9 mouse cellular contexts compared by ENCODE assay signal in the genomic region with DNA sequence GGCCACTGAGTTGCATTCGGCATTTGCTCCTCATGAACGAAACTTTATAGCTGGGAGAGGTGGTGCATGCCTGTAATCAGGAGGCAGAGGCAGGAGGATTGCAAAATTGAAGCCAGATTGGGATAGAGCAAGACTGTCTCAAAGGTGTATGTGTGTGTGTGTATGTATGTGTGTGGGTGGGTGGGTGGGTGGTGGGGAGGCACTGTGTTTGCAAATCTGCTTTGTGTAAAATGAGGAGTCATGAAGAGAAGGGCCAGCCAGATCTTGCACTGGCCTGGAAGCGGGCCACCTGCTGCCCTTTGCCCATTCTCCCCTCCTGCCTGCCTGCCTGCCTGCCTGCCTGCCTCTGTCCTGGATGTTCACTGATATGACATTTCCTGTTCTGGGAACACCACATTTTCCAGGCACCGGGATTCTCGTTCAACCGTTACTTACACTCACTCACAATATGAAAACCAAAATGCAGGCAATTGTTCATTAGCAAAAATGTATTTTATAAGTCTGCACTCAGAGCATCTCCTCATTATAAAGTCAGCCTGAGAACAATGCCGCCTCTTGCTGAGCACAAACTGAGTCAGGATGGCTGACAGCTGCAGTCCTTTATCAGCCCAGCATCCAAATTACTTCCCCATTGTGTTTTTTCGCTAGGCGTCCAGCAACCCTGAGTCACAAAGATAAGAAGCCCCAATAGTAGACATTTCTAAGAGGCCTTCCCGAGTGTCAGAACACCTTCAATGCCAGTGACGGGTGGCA. TPM values are rescaled to one million over a fixed set of nuclear protein-coding genes. Genes with fewer than 3 reads are reported as not detected.
DNase-seq lines count a peak whose midpoint lies in the region; ATAC-seq and TF ChIP-seq lines count a peak whose summit lies in the region.
"Had no signal": no experiment of that assay in that cellular context is flagged by ENCODE, and none has a peak within 500 bp of the region (broad histone marks: within the 10 kb centered on the region; RNA-seq: fewer than 3 reads in every experiment).

No protein-coding gene starts in this region.

- H3K9ac ChIP-seq in hindbrain, embryonic 15.5 days = no peak overlapping the region; the same call in 1 of the 2 replicates
- peak overlapping the region; percentile 34 for H3K9ac ChIP-seq in midbrain, embryonic 14.5 days (replicated peaks; ENCODE audit: low read length)
- H3K9ac ChIP-seq: limb, embryonic 15.5 days had no signal

- H3K9me3 ChIP-seq in hindbrain, embryonic 15.5 days = no peaks in the 10 kb centered on the region
- H3K9me3 ChIP-seq in midbrain, embryonic 14.5 days (ENCODE audit: control insufficient read depth, low read length) = no peaks in the 10 kb centered on the region
- H3K9me3 ChIP-seq: limb, embryonic 15.5 days had no signal

- H3K4me1 ChIP-seq in hindbrain, embryonic 15.5 days (replicated peaks) = peaks cover 13% of the 10 kb centered on the region
- peaks cover 12% of the 10 kb centered on the region for H3K4me1 ChIP-seq in midbrain, embryonic 14.5 days (ENCODE audit: control insufficient read depth, insufficient read depth, low read length)
- no peaks in the 10 kb centered on the region; the same call in 1 of the 2 replicates for H3K4me1 ChIP-seq in lung, adult 2 months (ENCODE audit: control insufficient read depth, insufficient read depth, low read length)
- H3K4me1 ChIP-seq: limb, embryonic 15.5 days had no signal

- WGBS in hindbrain, embryonic 15.5 days = 23% methylated on average over 11 of the region's 11 CpGs
- whole genome bisulfite sequencing in midbrain, embryonic 14.5 days = 21% methylated on average over 11 of the region's 11 CpGs
- WGBS in lung, adult 2 months = 29% methylated on average over 11 of the region's 11 CpGs

- H3K27ac ChIP-seq in hindbrain, embryonic 15.5 days (replicated peaks) = peak overlapping the region; percentile 4; the same call in 1 of the 2 replicates
- H3K27ac ChIP-seq in midbrain, embryonic 14.5 days (replicated peaks; ENCODE audit: low read depth, low read length) = peak overlapping the region; percentile 77
- H3K27ac ChIP-seq: limb, embryonic 15.5 days had no signal

- ATAC-seq in hindbrain, embryonic 15.5 days (ENCODE audit: low FRiP score, low read depth) = no peak
- ATAC-seq in midbrain, embryonic 14.5 days (ENCODE audit: low FRiP score, low TSS enrichment) = no peak
- no peak for ATAC-seq in erythroid progenitor cell, adult 5-6 weeks (replicated peaks; ENCODE audit: low FRiP score, poor library complexity, severe bottlenecking)

- H3K4me2 ChIP-seq in hindbrain, embryonic 15.5 days = no peak overlapping the region
- peak overlapping the region; percentile 28 for H3K4me2 ChIP-seq in midbrain, embryonic 14.5 days (ENCODE audit: low read length)
- H3K4me2 ChIP-seq: limb, embryonic 15.5 days had no signal

- H3K4me3 ChIP-seq in hindbrain, embryonic 15.5 days = no peak overlapping the region
- no peak overlapping the region for H3K4me3 ChIP-seq in midbrain, embryonic 14.5 days (replicated peaks; ENCODE audit: low read depth, low read length)
- H3K4me3 ChIP-seq in lung, adult 2 months (replicated peaks; ENCODE audit: extremely low read depth, low read depth, low read length) = no peak overlapping the region
- H3K4me3 ChIP-seq: limb, embryonic 15.5 days had no signal

- H3K27me3 ChIP-seq in hindbrain, embryonic 15.5 days = no peaks in the 10 kb centered on the region
- H3K27me3 ChIP-seq in midbrain, embryonic 14.5 days (ENCODE audit: control insufficient read depth, insufficient read depth, low read length) = no peaks in the 10 kb centered on the region

- no peak for TF ChIP-seq POLR2A in lung, adult 2 months (IDR thresholded peaks at IDR 0.05; ENCODE audit: borderline replicate concordance, extremely low read depth, low read depth, low read length)

- no peaks in the 10 kb centered on the region for H3K36me3 ChIP-seq in hindbrain, embryonic 15.5 days
- H3K36me3 ChIP-seq in midbrain, embryonic 14.5 days (ENCODE audit: control insufficient read depth, insufficient read depth, low read length) = no peaks in the 10 kb centered on the region
- H3K36me3 ChIP-seq: limb, embryonic 15.5 days had no signal

- peak; percentile 88 for DNase-seq in MEL-GATA-1-ER (ENCODE audit: extremely low read depth, low read depth)
- peak; percentile 29 for DNase-seq in c-Kit-positive CD71-negative TER-119-negative erythroid progenitor cells, embryonic 14.5 days (ENCODE audit: low read depth)
- DNase-seq in midbrain, embryonic 14.5 days = peak; percentile 57
- DNase-seq in gastrocnemius, postnatal 10 days = no peak
- DNase-seq in lung, adult 2 months = no peak
- DNase-seq: kidney, postnatal 36 days had no signal

- TF ChIP-seq CTCF in lung, adult 2 months (IDR thresholded peaks at IDR 0.05; ENCODE audit: insufficient read depth, low read length) = no peak

RNA-seq across cellular contexts. Expression of a gene that starts 26.1 kb away (rescaled TPM):
- 154 and 160 TPM in 2 replicates for polyA plus RNA-seq in hindbrain, embryonic 15.5 days (2015; fragmentation: Nextera tagmentation; extraction: Ambion mirVana)
- polyA plus RNA-seq in midbrain, embryonic 14.5 days (2014; fragmentation: Nextera tagmentation; extraction: Ambion mirVana) = 136 and 157 TPM in 2 replicates
- 10 to 100 TPM; 57.6 to 78.0 TPM for total RNA-seq in gastrocnemius, postnatal 10 days (2021)
- total RNA-seq in erythroid progenitor cell, adult 5-6 weeks (2015; ENCODE audit: low replicate concordance) = 61.6 and 77.1 TPM in 2 replicates
- 70.5 and 93.0 TPM in 2 replicates for total RNA-seq in erythroid progenitor cell, adult 5-6 weeks (2017; ENCODE audit: low replicate concordance)
- 188 and 195 TPM in 2 replicates for polyA plus RNA-seq in lung, adult 2 months (2012; rRNA removed)

Comparison
In these comparisons a context has a peak if more than half of its experiments do, and no peak if none do; other contexts are left out.
1. DNase-seq: peak in MEL-GATA-1-ER (single experiment), c-Kit-positive CD71-negative TER-119-negative erythroid progenitor cells, embryonic 14.5 days (single experiment) and midbrain, embryonic 14.5 days (single experiment); none in gastrocnemius, postnatal 10 days (single experiment) and lung, adult 2 months (single experiment).